Mouse (Mus musculus) erythroblast, embryonic 14.5 days (primary cell): ENCODE data around the gene Sarm1.

ENCODE experiments used
- GATA1 ChIP-seq: IDR thresholded peaks from 2 replicates; pipeline ENCODE4 v1.6.1; 2012; ENCODE audit warnings: low read length, inconsistent platforms, mixed read lengths
- TAL1 ChIP-seq: IDR thresholded peaks from 3 replicates; pipeline ENCODE4 v1.6.1; 2012; ENCODE audit warnings: low read length, inconsistent platforms, mixed read lengths

- no peak for TF ChIP-seq TAL1
- no peak for TF ChIP-seq GATA1
Observed at GRCm38 (mm10) chr11:78531046-78531445, 33.5 kb upstream of the Sarm1 start.
